Mouse (Mus musculus): ENCODE measurements around the gene Abcc12. TPM values are rescaled to one million over a fixed set of nuclear protein-coding genes. Genes with fewer than 3 reads are reported as not detected.

Gene Abcc12
- 0.08 TPM in 1 of 2 replicates, not detected in the other for polyA plus RNA-seq (2014; fragmentation: Nextera tagmentation; extraction: Ambion mirVana)

DNA sequence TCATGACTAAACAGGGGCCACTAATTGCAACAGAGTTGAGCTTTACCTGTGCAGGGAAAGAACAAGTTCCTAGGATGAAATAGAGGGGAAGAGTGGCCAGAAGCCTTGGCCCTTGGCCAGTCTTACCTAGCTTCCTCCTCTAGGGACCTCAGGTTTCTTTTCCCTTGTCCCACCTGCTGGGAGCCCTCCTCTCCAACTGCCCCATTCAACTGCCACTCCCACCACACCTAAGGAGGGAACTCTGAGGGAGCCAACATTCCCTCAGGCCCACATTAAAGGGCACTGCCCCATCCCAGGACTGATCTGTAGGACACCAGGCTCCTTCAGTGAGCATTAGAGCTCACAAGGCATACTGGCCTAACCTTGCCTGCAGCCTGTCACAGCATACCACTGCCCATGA, at the start of gene Abcc12:
Gene Abcc12 (minus strand): TSS at position 229 of the 400 bp plus-strand sequence.
- H3K27me3 ChIP-seq (ENCODE audit: control insufficient read depth, insufficient read depth, low read length) = no peaks in the 10 kb centered on the region
- no peak within 1 kb of the TSS for H3K27ac ChIP-seq (ENCODE audit: low read depth, low read length)
- no peaks in the 10 kb centered on the region for H3K36me3 ChIP-seq (ENCODE audit: control insufficient read depth, insufficient read depth, low read length)
- no peak for ATAC-seq (ENCODE audit: insufficient read depth, low FRiP score, low TSS enrichment)
- no peaks in the 10 kb centered on the region for H3K4me1 ChIP-seq (ENCODE audit: control insufficient read depth, insufficient read depth, low read length)
- H3K9me3 ChIP-seq (ENCODE audit: control insufficient read depth, low read length) = no peaks in the 10 kb centered on the region
- no peak for DNase-seq (ENCODE audit: low spot score)
- no peak within 1 kb of the TSS for H3K9ac ChIP-seq (ENCODE audit: low read length)
- H3K4me3 ChIP-seq (ENCODE audit: low read depth, low read length) = no peak within 1 kb of the TSS
- H3K4me2 ChIP-seq (ENCODE audit: low read depth) = no peak within 1 kb of the TSS

DNA sequence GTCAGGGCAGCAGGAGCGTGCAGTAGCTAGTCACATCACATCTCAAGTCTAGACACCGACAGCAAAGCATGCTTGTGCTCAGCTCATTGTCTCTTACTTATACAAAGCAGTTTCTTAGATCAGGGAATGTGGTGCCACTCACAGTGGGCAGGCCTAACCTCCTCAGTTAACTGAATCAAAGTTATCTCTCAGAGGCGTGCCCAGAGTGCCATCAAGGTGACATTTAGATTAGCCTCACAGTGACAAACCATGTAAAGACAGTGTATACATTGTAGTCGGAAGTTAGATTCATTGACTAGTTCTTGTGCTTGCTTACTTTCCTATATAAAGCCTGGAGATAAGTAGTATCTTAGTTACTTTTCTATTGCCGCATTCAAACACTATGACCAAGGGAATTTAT, 49.7 kb upstream of the Abcc12 start:
- H3K4me2 ChIP-seq (ENCODE audit: low read depth) = no peak overlapping the region
- no peak overlapping the region for H3K4me3 ChIP-seq (ENCODE audit: low read depth, low read length)
- DNase-seq (ENCODE audit: low spot score) (no peak), ATAC-seq (ENCODE audit: insufficient read depth, low FRiP score, low TSS enrichment) (no peak)
- no peak overlapping the region for H3K9ac ChIP-seq (ENCODE audit: low read length)
- no peak overlapping the region for H3K27ac ChIP-seq (ENCODE audit: low read depth, low read length)
- H3K4me1 ChIP-seq (ENCODE audit: control insufficient read depth, insufficient read depth, low read length) = no peaks in the 10 kb centered on the region; the same call in 1 of the 2 replicates
- H3K36me3 ChIP-seq (ENCODE audit: control insufficient read depth, insufficient read depth, low read length) = peaks cover 3% of the 10 kb centered on the region; the same call in 1 of the 2 replicates
- no peaks in the 10 kb centered on the region for H3K9me3 ChIP-seq (ENCODE audit: control insufficient read depth, low read length)
- 91% methylated on average over 5 of the region's 5 CpGs for WGBS
- no peaks in the 10 kb centered on the region for H3K27me3 ChIP-seq (ENCODE audit: control insufficient read depth, insufficient read depth, low read length)

GRCm38 (mm10) chr8:86624915-86625314, 44.4 kb upstream of the Abcc12 start:
- Histone ChIP-seq H3K4me1 (ENCODE audit: control insufficient read depth, insufficient read depth, low read length) (peaks cover 6% of the 10 kb centered on the region), H3K9me3 (ENCODE audit: control insufficient read depth, low read length) (no peaks in the 10 kb centered on the region), H3K27ac (ENCODE audit: low read depth, low read length) (no peak overlapping the region), H3K4me3 (ENCODE audit: low read depth, low read length) (peak overlapping the region; percentile 72), H3K9ac (ENCODE audit: low read length) (no peak overlapping the region; the same call in 1 of the 2 replicates), H3K4me2 (ENCODE audit: low read depth) (peak overlapping the region; percentile 71), H3K36me3 (ENCODE audit: control insufficient read depth, insufficient read depth, low read length) (no peaks in the 10 kb centered on the region), H3K27me3 (ENCODE audit: control insufficient read depth, insufficient read depth, low read length) (no peaks in the 10 kb centered on the region)
- WGBS = 63% methylated on average over 7 of the region's 7 CpGs
- no peak for ATAC-seq (ENCODE audit: insufficient read depth, low FRiP score, low TSS enrichment)
- no peak for DNase-seq (ENCODE audit: low spot score)

- Histone ChIP-seq H3K4me2 (ENCODE audit: low read depth) (peak within 1 kb of the TSS; percentile 71), H3K27me3 (ENCODE audit: control insufficient read depth, insufficient read depth, low read length) (no peaks in the 10 kb centered on the region), H3K27ac (ENCODE audit: low read depth, low read length) (peak within 1 kb of the TSS; percentile 2; the same call in 1 of the 2 replicates), H3K36me3 (ENCODE audit: control insufficient read depth, insufficient read depth, low read length) (no peaks in the 10 kb centered on the region), H3K9me3 (ENCODE audit: control insufficient read depth, low read length) (no peaks in the 10 kb centered on the region), H3K4me3 (ENCODE audit: low read depth, low read length) (peak within 1 kb of the TSS; percentile 72), H3K4me1 (ENCODE audit: control insufficient read depth, insufficient read depth, low read length) (peaks cover 6% of the 10 kb centered on the region), H3K9ac (ENCODE audit: low read length) (peak within 1 kb of the TSS; percentile 62)
- DNase-seq (ENCODE audit: low spot score) (peak; percentile 98), ATAC-seq (ENCODE audit: insufficient read depth, low FRiP score, low TSS enrichment) (peak; percentile 99)
- WGBS = under 1% methylated on average over 62 of the region's 62 CpGs
Measured at GRCm38 (mm10) chr8:86623911-86624731, 43.6 kb upstream of the Abcc12 start, which contains the start of gene Lonp2. Gene Lonp2 (plus strand): TSS chr8:86624043.

DNA sequence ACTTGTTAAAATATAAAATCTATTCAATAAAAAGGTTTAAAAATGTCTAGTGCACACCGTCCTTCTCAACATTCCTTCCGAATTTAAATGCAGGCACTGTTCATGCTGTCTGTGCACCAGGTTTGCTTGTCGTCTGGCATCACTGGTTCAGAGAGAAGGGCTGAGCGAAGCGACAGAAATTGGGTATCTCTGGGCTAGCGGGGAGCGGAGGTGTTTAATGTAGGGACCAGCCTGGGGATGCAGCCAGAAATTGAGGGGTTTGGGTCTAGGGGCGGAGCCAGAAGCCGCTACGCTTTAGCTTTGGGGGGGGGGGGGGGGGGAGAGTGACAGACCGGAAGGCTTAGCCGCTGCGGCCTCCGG, 43.0 kb upstream of the Abcc12 start:
- no peaks in the 10 kb centered on the region for H3K27me3 ChIP-seq (ENCODE audit: control insufficient read depth, insufficient read depth, low read length)
- peaks cover 6% of the 10 kb centered on the region for H3K4me1 ChIP-seq (ENCODE audit: control insufficient read depth, insufficient read depth, low read length)
- WGBS = 3% methylated on average over 10 of the region's 14 CpGs
- no peak for ATAC-seq (ENCODE audit: insufficient read depth, low FRiP score, low TSS enrichment)
- H3K4me2 ChIP-seq (ENCODE audit: low read depth) = peak overlapping the region; percentile 71
- H3K27ac ChIP-seq (ENCODE audit: low read depth, low read length) = peak overlapping the region; percentile 2; the same call in 1 of the 2 replicates
- peak overlapping the region; percentile 32 for H3K9ac ChIP-seq (ENCODE audit: low read length)
- no peak for DNase-seq (ENCODE audit: low spot score)
- no peaks in the 10 kb centered on the region for H3K9me3 ChIP-seq (ENCODE audit: control insufficient read depth, low read length)
- H3K4me3 ChIP-seq (ENCODE audit: low read depth, low read length) = peak overlapping the region; percentile 72
- H3K36me3 ChIP-seq (ENCODE audit: control insufficient read depth, insufficient read depth, low read length) = no peaks in the 10 kb centered on the region

- ATAC-seq (ENCODE audit: insufficient read depth, low FRiP score, low TSS enrichment) (no peak), DNase-seq (ENCODE audit: low spot score) (no peak)
- 77% methylated on average over 7 of the region's 7 CpGs for WGBS
- Histone ChIP-seq H3K9ac (ENCODE audit: low read length) (no peak overlapping the region), H3K36me3 (ENCODE audit: control insufficient read depth, insufficient read depth, low read length) (no peaks in the 10 kb centered on the region), H3K9me3 (ENCODE audit: control insufficient read depth, low read length) (no peaks in the 10 kb centered on the region), H3K4me1 (ENCODE audit: control insufficient read depth, insufficient read depth, low read length) (no peaks in the 10 kb centered on the region), H3K27ac (ENCODE audit: low read depth, low read length) (no peak overlapping the region), H3K4me2 (ENCODE audit: low read depth) (no peak overlapping the region), H3K4me3 (ENCODE audit: low read depth, low read length) (no peak overlapping the region), H3K27me3 (ENCODE audit: control insufficient read depth, insufficient read depth, low read length) (no peaks in the 10 kb centered on the region)
Measured at GRCm38 (mm10) chr8:86617759-86618387, 37.4 kb upstream of the Abcc12 start.

- Histone ChIP-seq H3K4me2 (ENCODE audit: low read depth) (no peak overlapping the region), H3K4me3 (ENCODE audit: low read depth, low read length) (no peak overlapping the region), H3K9me3 (ENCODE audit: control insufficient read depth, low read length) (no peaks in the 10 kb centered on the region), H3K27ac (ENCODE audit: low read depth, low read length) (no peak overlapping the region), H3K27me3 (ENCODE audit: control insufficient read depth, insufficient read depth, low read length) (no peaks in the 10 kb centered on the region), H3K4me1 (ENCODE audit: control insufficient read depth, insufficient read depth, low read length) (no peaks in the 10 kb centered on the region), H3K36me3 (ENCODE audit: control insufficient read depth, insufficient read depth, low read length) (no peaks in the 10 kb centered on the region), H3K9ac (ENCODE audit: low read length) (no peak overlapping the region)
- ATAC-seq (ENCODE audit: insufficient read depth, low FRiP score, low TSS enrichment) (no peak), DNase-seq (ENCODE audit: low spot score) (no peak)
- WGBS = 86% methylated on average over 6 of the region's 6 CpGs
Measured at GRCm38 (mm10) chr8:86615095-86615769, 34.7 kb upstream of the Abcc12 start.

DNA sequence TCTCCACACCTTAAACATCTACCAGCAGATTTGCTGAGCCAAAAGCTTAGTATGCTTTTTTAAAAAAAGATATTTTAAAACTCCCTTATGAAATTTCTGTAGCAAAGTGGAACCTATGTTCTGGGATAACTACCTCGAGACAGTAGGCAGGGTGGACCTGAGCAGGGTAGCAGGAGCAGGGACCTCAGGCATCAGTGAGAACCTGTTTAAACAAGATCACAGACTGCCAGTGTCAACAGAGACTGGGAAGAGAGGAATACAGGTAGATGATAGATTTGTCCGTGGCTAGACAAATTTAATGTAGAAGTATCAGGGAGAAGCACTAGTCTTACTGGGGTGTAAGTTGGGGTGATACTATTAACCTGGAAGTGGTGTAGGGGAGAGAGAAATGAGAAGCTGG, 33.3 kb upstream of the Abcc12 start:
- Histone ChIP-seq H3K9me3 (ENCODE audit: control insufficient read depth, low read length) (no peaks in the 10 kb centered on the region), H3K9ac (ENCODE audit: low read length) (no peak overlapping the region), H3K27me3 (ENCODE audit: control insufficient read depth, insufficient read depth, low read length) (no peaks in the 10 kb centered on the region), H3K36me3 (ENCODE audit: control insufficient read depth, insufficient read depth, low read length) (no peaks in the 10 kb centered on the region), H3K27ac (ENCODE audit: low read depth, low read length) (no peak overlapping the region), H3K4me1 (ENCODE audit: control insufficient read depth, insufficient read depth, low read length) (no peaks in the 10 kb centered on the region), H3K4me2 (ENCODE audit: low read depth) (no peak overlapping the region), H3K4me3 (ENCODE audit: low read depth, low read length) (no peak overlapping the region)
- WGBS = 70% methylated on average over 2 of the region's 2 CpGs
- no peak for DNase-seq (ENCODE audit: low spot score)
- no peak for ATAC-seq (ENCODE audit: insufficient read depth, low FRiP score, low TSS enrichment)

All from neural tube, embryonic 11.5 days (tissue).